16 mouse cellular contexts compared by ENCODE assay signal in genomic region chr10:130322062-130322461, GRCm38 (mm10). TPM values are rescaled to one million over a fixed set of nuclear protein-coding genes. Genes with fewer than 3 reads are reported as not detected.
"Had no signal": no experiment of that assay in that cellular context is flagged by ENCODE, and none has a peak within 500 bp of the region (broad histone marks: within the 10 kb centered on the region; RNA-seq: fewer than 3 reads in every experiment).

No protein-coding gene starts in this region.

- H3K27ac ChIP-seq: neural tube, embryonic 12.5 days; neural tube, embryonic 13.5 days; neural tube, embryonic 15.5 days; stomach, embryonic 15.5 days; stomach, postnatal 0 days had no signal

- H3K4me1 ChIP-seq: neural tube, embryonic 12.5 days; neural tube, embryonic 13.5 days; neural tube, embryonic 15.5 days; stomach, embryonic 15.5 days had no signal

- H3K27me3 ChIP-seq: neural tube, embryonic 12.5 days; neural tube, embryonic 13.5 days; neural tube, embryonic 15.5 days; stomach, embryonic 15.5 days had no signal

- H3K36me3 ChIP-seq: neural tube, embryonic 12.5 days; neural tube, embryonic 13.5 days; neural tube, embryonic 15.5 days; stomach, embryonic 15.5 days had no signal

- H3K9me3 ChIP-seq: neural tube, embryonic 12.5 days; neural tube, embryonic 13.5 days; neural tube, embryonic 15.5 days; stomach, embryonic 15.5 days had no signal

- H3K9ac ChIP-seq: neural tube, embryonic 12.5 days; neural tube, embryonic 13.5 days; neural tube, embryonic 15.5 days; stomach, embryonic 15.5 days had no signal

- DNase-seq: retina, postnatal 1 day; right cerebral cortex, adult 18-20 months; right cerebral cortex, postnatal 14 days; right cerebral cortex, postnatal 25 days; right cerebral cortex, postnatal 4 days had no signal

- H3K4me3 ChIP-seq: neural tube, embryonic 12.5 days; neural tube, embryonic 13.5 days; neural tube, embryonic 15.5 days; stomach, embryonic 15.5 days had no signal

RNA-seq across cellular contexts. Expression of gene Tespa1, which starts 0.6 kb away (rescaled TPM):
- polyA plus RNA-seq: neural tube, embryonic 13.5 days; neural tube, embryonic 14.5 days; testis, adult 2 months had no signal

RNA-seq across cellular contexts. Expression of gene Neurod4, which starts 42.0 kb away (rescaled TPM):
- polyA plus RNA-seq: small intestine, adult 2 months; stomach, embryonic 14.5 days; stomach, embryonic 16.5 days; stomach, postnatal 0 days; testis, adult 2 months; urinary bladder, adult 2 months had no signal
